In genomic region chr14:46885891-46886301, GRCm38 (mm10) we compare ENCODE assay signal across 8 mouse cellular contexts. TPM values are rescaled to one million over a fixed set of nuclear protein-coding genes. Genes with fewer than 3 reads are reported as not detected.
A peak's percentile ranks its signal among the peaks of the same experiment; 100 is the strongest.
DNase-seq lines count a peak whose midpoint lies in the region; ATAC-seq and TF ChIP-seq lines count a peak whose summit lies in the region.

No protein-coding gene starts in this region.

- 24% methylated on average over 5 of the region's 5 CpGs for WGBS in forebrain, postnatal 0 days
- WGBS in hindbrain, embryonic 10.5 days: 20% methylated on average over 5 of the region's 5 CpGs
- 25% methylated on average over 5 of the region's 5 CpGs for WGBS in midbrain, embryonic 13.5 days

- peak; percentile 24; the same call in 1 of the 2 replicates for TF ChIP-seq CTCF in forebrain, postnatal 0 days (IDR thresholded peaks at IDR 0.05; ENCODE audit: low read depth)

- no peak for ATAC-seq in forebrain, postnatal 0 days
- ATAC-seq in midbrain, embryonic 13.5 days: peak; percentile 12; the same call in 1 of the 2 replicates
- ATAC-seq in erythroblast, adult 5-6 weeks (replicated peaks; ENCODE audit: low FRiP score, poor library complexity, severe bottlenecking): no peak

- peak; percentile 7 for DNase-seq in adipocyte (ENCODE audit: low spot score)
- DNase-seq in brain, adult 2 months (ENCODE audit: low read depth, low spot score): peak; percentile 52
- no peak for DNase-seq in forebrain, postnatal 0 days
- peak; percentile 29 for DNase-seq in hindbrain, embryonic 10.5 days (ENCODE audit: low spot score)
- DNase-seq in left cerebral cortex, postnatal 4 days: peak; percentile 3
- peak; percentile 23 for DNase-seq in urinary bladder, postnatal 25 days (ENCODE audit: low spot score)

- no peaks in the 10 kb centered on the region for H3K9me3 ChIP-seq in forebrain, postnatal 0 days (ENCODE audit: low read length)
- H3K9me3 ChIP-seq in hindbrain, embryonic 10.5 days: no peaks in the 10 kb centered on the region
- H3K9me3 ChIP-seq in midbrain, embryonic 13.5 days: no peaks in the 10 kb centered on the region

- intact Hi-C loops in left cerebral cortex, postnatal 4 days (cut with DNase I): loop anchor here (10.0 kb wide), 1 partner anchor 89 kb away; no protein-coding TSS in a partner anchor

- no peaks in the 10 kb centered on the region; the same call in 1 of the 2 replicates for H3K4me1 ChIP-seq in forebrain, postnatal 0 days (ENCODE audit: insufficient read depth)
- H3K4me1 ChIP-seq in hindbrain, embryonic 10.5 days (replicated peaks): peaks cover 47% of the 10 kb centered on the region
- H3K4me1 ChIP-seq in midbrain, embryonic 13.5 days (replicated peaks): peaks cover 33% of the 10 kb centered on the region

- no peaks in the 10 kb centered on the region for H3K36me3 ChIP-seq in forebrain, postnatal 0 days (ENCODE audit: insufficient read depth)
- H3K36me3 ChIP-seq in hindbrain, embryonic 10.5 days: 0 out of 2 replicates have a peak, but pooled peaks cover 6% of the 10 kb centered on the region
- no peaks in the 10 kb centered on the region for H3K36me3 ChIP-seq in midbrain, embryonic 13.5 days

- peak overlapping the region; percentile 98 for H3K4me2 ChIP-seq in forebrain, postnatal 0 days (ENCODE audit: low read depth)
- peak overlapping the region; percentile 98 for H3K4me2 ChIP-seq in midbrain, embryonic 13.5 days (replicated peaks)

- 0 out of 2 replicates have a peak, but pooled peaks cover 7% of the 10 kb centered on the region for H3K27me3 ChIP-seq in forebrain, postnatal 0 days (ENCODE audit: insufficient read depth, low read length)
- H3K27me3 ChIP-seq in hindbrain, embryonic 10.5 days (ENCODE audit: insufficient read depth, poor library complexity, severe bottlenecking): peaks cover 27% of the 10 kb centered on the region
- H3K27me3 ChIP-seq in midbrain, embryonic 13.5 days: peaks cover 11% of the 10 kb centered on the region

- no peak overlapping the region for H3K27ac ChIP-seq in forebrain, postnatal 0 days (ENCODE audit: low read depth, low read length)
- peak overlapping the region; percentile 56 for H3K27ac ChIP-seq in hindbrain, embryonic 10.5 days
- peak overlapping the region; percentile 83; the same call in 1 of the 2 replicates for H3K27ac ChIP-seq in midbrain, embryonic 13.5 days

- no peak overlapping the region for H3K9ac ChIP-seq in forebrain, postnatal 0 days
- peak overlapping the region; percentile 67 for H3K9ac ChIP-seq in midbrain, embryonic 13.5 days (replicated peaks)

- H3K4me3 ChIP-seq in forebrain, postnatal 0 days (ENCODE audit: low read depth, low read length): peak overlapping the region; percentile 57
- peak overlapping the region; percentile 72 for H3K4me3 ChIP-seq in hindbrain, embryonic 10.5 days
- H3K4me3 ChIP-seq in midbrain, embryonic 13.5 days (replicated peaks): peak overlapping the region; percentile 67

RNA-seq across cellular contexts. Expression of gene Samd4, which starts 3.2 kb away (rescaled TPM):
- total RNA-seq in forebrain, postnatal 0 days (2014; rRNA removed): 12.3 and 15.2 TPM in 2 replicates
- 2.5 and 3.5 TPM in 2 replicates for polyA plus RNA-seq in forebrain, postnatal 0 days (2015; fragmentation: Nextera tagmentation; extraction: Ambion mirVana)
- 2.7 and 4.5 TPM in 2 replicates for polyA plus RNA-seq in hindbrain, embryonic 10.5 days (2016; fragmentation: Nextera tagmentation; extraction: Ambion mirVana)
- total RNA-seq in left cerebral cortex, postnatal 4 days (2021): 10 to 100 TPM; 12.2 to 13.4 TPM
- 3.3 and 4.3 TPM in 2 replicates for polyA plus RNA-seq in midbrain, embryonic 13.5 days (2015; fragmentation: Nextera tagmentation; extraction: Ambion mirVana)
- total RNA-seq in erythroblast, adult 5-6 weeks (2015; ENCODE audit: low replicate concordance): 5.2 and 7.5 TPM in 2 replicates
- total RNA-seq in erythroblast, adult 5-6 weeks (2017; ENCODE audit: low replicate concordance): 4.0 and 11.5 TPM in 2 replicates

RNA-seq across cellular contexts. Expression of gene Cgrrf1, which starts 54.0 kb away (rescaled TPM):
- 10.5 and 15.6 TPM in 2 replicates for total RNA-seq in forebrain, postnatal 0 days (2014; rRNA removed)
- polyA plus RNA-seq in forebrain, postnatal 0 days (2015; fragmentation: Nextera tagmentation; extraction: Ambion mirVana): 14.1 and 16.0 TPM in 2 replicates
- 34.1 and 36.8 TPM in 2 replicates for polyA plus RNA-seq in hindbrain, embryonic 10.5 days (2016; fragmentation: Nextera tagmentation; extraction: Ambion mirVana)
- 1 to 10 TPM; 6.3 TPM for total RNA-seq in left cerebral cortex, postnatal 4 days (2021)
- 22.6 and 25.4 TPM in 2 replicates for polyA plus RNA-seq in midbrain, embryonic 13.5 days (2015; fragmentation: Nextera tagmentation; extraction: Ambion mirVana)
- total RNA-seq in erythroblast, adult 5-6 weeks (2015; ENCODE audit: low replicate concordance): 15.0 and 21.3 TPM in 2 replicates
- total RNA-seq in erythroblast, adult 5-6 weeks (2017; ENCODE audit: low replicate concordance): 11.1 and 13.0 TPM in 2 replicates
